Mouse (Mus musculus): ENCODE measurements around the gene Phldb3.

GRCm38 (mm10) chr7:24585995-24586394, 24.6 kb upstream of the Phldb3 start:
- no peak for TF ChIP-seq CTCF (IDR thresholded peaks at IDR 0.05; ENCODE audit: extremely low read depth, insufficient read depth, insufficient read length, insufficient replicate concordance)
- TF ChIP-seq POLR2A (IDR thresholded peaks at IDR 0.05; ENCODE audit: low read depth, low read length) = no peak
